Mouse (Mus musculus) hindbrain, embryonic 15.5 days (tissue): ENCODE measurements around the gene Papss1. TPM values are rescaled to one million over a fixed set of nuclear protein-coding genes. Genes with fewer than 3 reads are reported as not detected.
A peak's percentile ranks its signal among the peaks of the same experiment; 100 is the strongest.

ENCODE experiments used
- ATAC-seq: fragments of 200-750 bp; cut with Nextera tagmentation; 2 replicates; pipeline ENCODE4 v1.8.0; 2017; ENCODE audit warnings: low read depth, moderate number of reproducible peaks, moderate TSS enrichment; ENCODE audit not compliant: low FRiP score
- H3K27ac ChIP-seq: fragments of 300-500 bp; sonication (generic); replicated peaks from 2 replicates; pipeline ENCODE4 v1.5.1; 2015; ENCODE audit warnings: mild to moderate bottlenecking, inconsistent platforms
- H3K27me3 ChIP-seq: fragments of 300-500 bp; sonication (generic); 2 replicates; pipeline ENCODE4 v1.6.1; 2015; ENCODE audit warnings: control low read depth, inconsistent platforms
- H3K36me3 ChIP-seq: fragments of 300-500 bp; sonication (generic); 2 replicates; pipeline ENCODE4 v1.6.1; 2015; ENCODE audit warnings: control low read depth, inconsistent platforms
- H3K4me1 ChIP-seq: fragments of 300-500 bp; sonication (generic); replicated peaks from 2 replicates; pipeline ENCODE4 v1.6.1; 2015; ENCODE audit warnings: control low read depth, inconsistent platforms
- H3K4me2 ChIP-seq: fragments of 300-500 bp; sonication (generic); 2 replicates; pipeline ENCODE4 v1.6.1; 2015; ENCODE audit warnings: moderate library complexity, mild to moderate bottlenecking, inconsistent platforms
- H3K4me3 ChIP-seq: fragments of 300-500 bp; sonication (generic); 2 replicates; pipeline ENCODE4 v1.5.1; 2015; ENCODE audit warnings: mild to moderate bottlenecking, inconsistent platforms
- H3K9ac ChIP-seq: fragments of 300-500 bp; sonication (generic); 2 replicates; pipeline ENCODE4 v1.6.1; 2015; ENCODE audit warnings: inconsistent platforms
- H3K9me3 ChIP-seq: fragments of 300-500 bp; sonication (generic); 2 replicates; pipeline ENCODE4 v1.6.1; 2016; ENCODE audit warnings: control low read depth, inconsistent platforms
- WGBS: fragments of 180-500 bp; shearing (Covaris S2); methylation state at CpG from one replicate; pipeline ENCODE4 v1.1.7; 2015; 5-methylcytosine and 5-hydroxymethylcytosine counted together
- polyA plus RNA-seq: library from polyadenylated mRNA; unstranded; fragments of >200 nt; fragmentation: Nextera tagmentation; extraction: Ambion mirVana; gene quantifications from 2 replicates; pipeline ENCODE4 v1.2.1, GENCODE M21; 2015

Gene Papss1
- polyA plus RNA-seq, 1 experiment from 2014 or later, result 123 TPM

- no peak overlapping the region for H3K9ac ChIP-seq
- no peak overlapping the region for H3K27ac ChIP-seq
- 91% methylated on average over 1 of the region's 1 CpGs for WGBS
- H3K36me3 ChIP-seq, result peaks cover 14% of the 10 kb centered on the region
- H3K4me2 ChIP-seq, result no peak overlapping the region
- no peaks in the 10 kb centered on the region for H3K9me3 ChIP-seq
- no peaks in the 10 kb centered on the region for H3K4me1 ChIP-seq
- H3K4me3 ChIP-seq, result no peak overlapping the region
- H3K27me3 ChIP-seq, result no peaks in the 10 kb centered on the region
- no peak for ATAC-seq
Observed at GRCm38 (mm10) chr3:131623208-131623607, 58.6 kb downstream of the Papss1 start.

DNA sequence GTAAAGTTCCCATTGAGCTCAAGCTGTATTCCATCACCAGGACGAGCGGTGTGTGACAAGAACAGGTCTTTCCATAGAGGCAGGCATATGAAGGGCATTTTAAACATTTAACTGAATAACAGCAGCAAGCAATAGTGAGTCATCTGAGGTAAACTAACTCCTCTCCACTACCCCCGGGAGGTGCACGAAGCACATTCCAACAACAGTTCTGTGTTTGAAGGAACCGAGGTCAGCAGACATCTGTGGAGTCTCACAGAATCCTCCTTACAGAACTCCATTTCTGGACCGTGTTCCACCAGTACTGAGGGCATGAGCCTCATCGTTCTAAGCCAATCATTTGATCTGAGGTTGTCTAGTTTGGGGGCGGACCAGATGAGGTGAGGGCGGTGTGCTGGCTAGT lies 59.5 kb downstream of the Papss1 start:
- Histone ChIP-seq H3K36me3 (peaks cover 14% of the 10 kb centered on the region), H3K27me3 (no peaks in the 10 kb centered on the region), H3K4me2 (no peak overlapping the region), H3K4me3 (no peak overlapping the region), H3K27ac (no peak overlapping the region), H3K4me1 (no peaks in the 10 kb centered on the region), H3K9me3 (no peaks in the 10 kb centered on the region), H3K9ac (no peak overlapping the region)
- no peak for ATAC-seq
- 93% methylated on average over 9 of the region's 9 CpGs for WGBS

DNA sequence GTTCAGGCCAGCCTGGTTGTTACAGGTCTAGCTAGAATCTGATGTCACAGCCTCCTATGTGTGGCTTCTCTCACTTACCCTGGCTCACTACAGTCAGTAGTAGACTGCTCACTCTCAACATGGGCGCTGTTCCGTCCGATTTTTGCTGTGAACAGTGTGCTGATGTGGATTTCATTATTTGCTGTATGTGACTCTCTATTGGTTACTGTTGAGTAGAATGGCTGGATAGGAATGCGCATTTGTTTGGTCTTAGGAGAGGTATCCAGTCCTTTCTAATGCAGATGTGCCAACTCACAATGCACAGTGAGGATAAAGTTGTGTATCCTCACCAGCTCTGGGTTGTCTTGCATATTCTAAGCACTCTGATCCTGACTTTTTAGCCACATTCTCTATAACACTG lies 62.9 kb downstream of the Papss1 start:
- 93% methylated on average over 4 of the region's 4 CpGs for WGBS
- Histone ChIP-seq H3K9ac (no peak overlapping the region), H3K27ac (no peak overlapping the region), H3K27me3 (no peaks in the 10 kb centered on the region), H3K36me3 (peaks cover 15% of the 10 kb centered on the region), H3K4me3 (no peak overlapping the region), H3K4me2 (no peak overlapping the region), H3K9me3 (no peaks in the 10 kb centered on the region), H3K4me1 (no peaks in the 10 kb centered on the region)
- ATAC-seq, result no peak

- H3K4me2 ChIP-seq, result no peak overlapping the region
- H3K27ac ChIP-seq, result no peak overlapping the region
- no peak overlapping the region for H3K9ac ChIP-seq
- peaks cover 12% of the 10 kb centered on the region for H3K36me3 ChIP-seq
- WGBS, result 80% methylated on average over 5 of the region's 5 CpGs
- no peaks in the 10 kb centered on the region for H3K27me3 ChIP-seq
- no peak for ATAC-seq
- H3K4me1 ChIP-seq, result no peaks in the 10 kb centered on the region
- H3K4me3 ChIP-seq, result no peak overlapping the region
- no peaks in the 10 kb centered on the region for H3K9me3 ChIP-seq
Observed at GRCm38 (mm10) chr3:131628265-131628664, 63.7 kb downstream of the Papss1 start.

- H3K9ac ChIP-seq, result no peak overlapping the region
- no peaks in the 10 kb centered on the region for H3K27me3 ChIP-seq
- WGBS, result 91% methylated on average over 3 of the region's 3 CpGs
- H3K36me3 ChIP-seq, result peaks cover 14% of the 10 kb centered on the region
- no peak overlapping the region for H3K4me2 ChIP-seq
- H3K9me3 ChIP-seq, result no peaks in the 10 kb centered on the region
- H3K4me3 ChIP-seq, result no peak overlapping the region
- no peak for ATAC-seq
- no peak overlapping the region for H3K27ac ChIP-seq
- H3K4me1 ChIP-seq, result no peaks in the 10 kb centered on the region
Observed at GRCm38 (mm10) chr3:131628931-131629330, 64.4 kb downstream of the Papss1 start.

DNA sequence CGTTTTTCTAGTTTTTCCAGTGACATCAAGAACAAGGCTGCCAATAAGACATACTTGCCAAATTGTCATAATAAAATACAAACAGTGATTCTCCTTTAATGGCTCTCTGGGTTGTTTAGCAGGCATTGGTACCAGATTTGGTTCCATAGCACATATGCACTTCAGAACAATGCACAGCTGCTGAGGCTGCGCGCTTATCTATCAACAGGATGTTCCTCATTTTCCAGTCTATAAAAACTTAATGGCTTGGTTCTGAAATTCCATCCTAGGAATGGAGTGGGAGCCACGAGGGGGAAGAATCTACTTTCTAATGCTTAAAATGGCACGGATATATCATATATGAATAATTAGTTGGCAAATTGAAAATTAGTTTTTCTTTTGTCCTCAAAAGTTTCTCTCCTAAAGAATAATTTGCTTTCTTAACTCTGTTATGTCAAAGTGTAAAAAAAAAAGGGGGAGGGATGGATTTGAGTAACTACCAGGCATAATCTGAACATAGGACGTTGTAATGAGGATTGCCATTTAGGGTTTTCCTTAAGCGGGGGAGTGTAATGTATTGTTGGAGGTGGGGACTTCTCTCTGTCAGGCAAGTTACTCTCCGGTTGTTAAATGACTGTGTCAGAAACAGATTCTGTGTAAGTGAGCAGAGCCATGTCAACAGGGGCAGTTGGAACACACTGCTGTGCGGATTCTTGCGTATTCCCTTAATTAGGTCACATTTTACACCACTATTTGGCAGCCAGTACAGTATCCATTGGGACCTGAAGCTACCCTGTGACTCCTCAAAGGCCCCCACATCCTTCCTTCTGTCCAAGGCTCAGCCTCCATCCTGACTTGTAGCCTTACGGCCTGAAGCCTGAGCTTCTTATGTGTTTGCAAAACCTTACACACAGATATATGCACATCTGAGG lies 66.1 kb downstream of the Papss1 start:
- H3K4me3 ChIP-seq, result no peak overlapping the region
- WGBS, result 77% methylated on average over 11 of the region's 11 CpGs
- ATAC-seq, result peak; percentile 36

GRCm38 (mm10) chr3:131631318-131631870 lies 66.8 kb downstream of the Papss1 start:
- Histone ChIP-seq H3K27me3 (no peaks in the 10 kb centered on the region), H3K36me3 (peaks cover 16% of the 10 kb centered on the region), H3K4me2 (no peak overlapping the region), H3K4me3 (no peak overlapping the region), H3K4me1 (no peaks in the 10 kb centered on the region), H3K9ac (no peak overlapping the region), H3K9me3 (no peaks in the 10 kb centered on the region), H3K27ac (no peak overlapping the region)
- peak; percentile 35; the same call in 1 of the 2 replicates for ATAC-seq
- 77% methylated on average over 16 of the region's 16 CpGs for whole genome bisulfite sequencing

More for the DNA sequence above, 66.1 kb downstream of the Papss1 start:
- Histone ChIP-seq H3K9ac (no peak overlapping the region), H3K9me3 (no peaks in the 10 kb centered on the region), H3K27ac (no peak overlapping the region), H3K4me2 (no peak overlapping the region), H3K36me3 (peaks cover 16% of the 10 kb centered on the region), H3K27me3 (no peaks in the 10 kb centered on the region), H3K4me1 (no peaks in the 10 kb centered on the region)

- H3K9me3 ChIP-seq, result no peaks in the 10 kb centered on the region
- peaks cover 9% of the 10 kb centered on the region for H3K4me1 ChIP-seq
- H3K9ac ChIP-seq, result no peak overlapping the region
- H3K4me2 ChIP-seq, result no peak overlapping the region
- WGBS, result 94% methylated on average over 2 of the region's 2 CpGs
- no peak for ATAC-seq
- peaks cover 14% of the 10 kb centered on the region for H3K36me3 ChIP-seq
- H3K27me3 ChIP-seq, result no peaks in the 10 kb centered on the region
- H3K4me3 ChIP-seq, result no peak overlapping the region
- no peak overlapping the region for H3K27ac ChIP-seq
Observed at GRCm38 (mm10) chr3:131634091-131634490, 69.5 kb downstream of the Papss1 start.

DNA sequence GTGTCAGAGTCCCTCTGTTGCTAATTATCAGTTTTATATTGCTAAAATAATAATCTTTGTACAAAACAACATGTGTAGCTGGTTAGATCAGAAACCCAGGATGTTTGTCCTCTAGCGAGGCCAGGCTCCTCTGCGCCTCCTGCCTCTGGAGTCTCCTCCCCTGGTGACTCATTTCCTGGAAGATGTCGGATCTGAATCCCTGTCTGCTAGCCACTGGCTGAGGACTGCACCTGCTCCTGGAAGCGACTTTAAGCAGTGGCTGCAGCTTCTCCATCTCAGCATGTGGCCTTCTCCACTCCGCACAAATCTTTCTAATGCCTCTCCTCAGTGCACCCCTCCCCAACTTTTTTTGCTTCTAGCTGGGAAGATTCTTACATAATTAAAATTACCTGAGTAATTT lies 71.6 kb downstream of the Papss1 start:
- Histone ChIP-seq H3K4me1 (peaks cover 9% of the 10 kb centered on the region), H3K27ac (no peak overlapping the region), H3K27me3 (no peaks in the 10 kb centered on the region), H3K4me2 (no peak overlapping the region), H3K36me3 (peaks cover 14% of the 10 kb centered on the region), H3K4me3 (no peak overlapping the region), H3K9ac (no peak overlapping the region), H3K9me3 (no peaks in the 10 kb centered on the region)
- ATAC-seq, result no peak
- WGBS, result 48% methylated on average over 5 of the region's 5 CpGs

GRCm38 (mm10) chr3:131637008-131637407 lies 72.4 kb downstream of the Papss1 start:
- no peaks in the 10 kb centered on the region for H3K27me3 ChIP-seq

DNA sequence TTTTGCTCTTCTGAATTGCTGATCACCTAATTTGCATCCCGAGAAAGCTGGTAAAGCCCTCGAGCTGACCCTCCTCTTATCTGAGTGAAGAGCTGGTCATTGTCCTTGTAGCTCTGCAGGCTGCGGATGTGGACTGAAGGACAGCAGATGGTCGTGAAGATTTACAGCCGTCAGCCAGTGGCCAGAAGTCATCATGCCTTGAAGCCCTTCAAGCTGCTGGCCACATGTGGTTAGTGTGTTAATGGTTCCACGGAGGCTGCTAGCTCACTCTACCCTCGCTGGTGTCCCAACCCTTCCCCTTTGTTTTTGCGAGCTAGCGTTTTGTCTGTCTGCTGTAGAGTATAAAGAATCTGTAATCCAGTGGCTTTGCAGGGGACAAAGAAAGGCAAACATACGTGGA lies 73.1 kb downstream of the Papss1 start:
- Histone ChIP-seq H3K4me2 (no peak overlapping the region), H3K27ac (no peak overlapping the region; the same call in 1 of the 2 replicates), H3K27me3 (no peaks in the 10 kb centered on the region), H3K36me3 (peaks cover 8% of the 10 kb centered on the region; the same call in 1 of the 2 replicates), H3K9ac (no peak overlapping the region), H3K4me1 (peaks cover 9% of the 10 kb centered on the region), H3K9me3 (no peaks in the 10 kb centered on the region), H3K4me3 (no peak overlapping the region)
- 13% methylated on average over 10 of the region's 10 CpGs for WGBS
- ATAC-seq, result 0 out of 2 replicates have a peak, but pooled peaks have one; percentile 13

More at GRCm38 (mm10) chr3:131637008-131637407, 72.4 kb downstream of the Papss1 start:
- Histone ChIP-seq H3K4me2 (no peak overlapping the region), H3K9ac (no peak overlapping the region), H3K36me3 (peaks cover 8% of the 10 kb centered on the region), H3K4me1 (peaks cover 9% of the 10 kb centered on the region), H3K27ac (no peak overlapping the region), H3K4me3 (no peak overlapping the region), H3K9me3 (no peaks in the 10 kb centered on the region)
- WGBS, result 85% methylated on average over 3 of the region's 3 CpGs
- ATAC-seq, result peak; percentile 25; the same call in 1 of the 2 replicates

- no peaks in the 10 kb centered on the region for H3K9me3 ChIP-seq
- H3K4me2 ChIP-seq, result no peak overlapping the region
- peaks cover 9% of the 10 kb centered on the region for H3K4me1 ChIP-seq
- no peak overlapping the region for H3K4me3 ChIP-seq
- peaks cover 10% of the 10 kb centered on the region; the same call in 1 of the 2 replicates for H3K36me3 ChIP-seq
- H3K9ac ChIP-seq, result no peak overlapping the region
- ATAC-seq, result no peak
- H3K27ac ChIP-seq, result no peak overlapping the region
- no peaks in the 10 kb centered on the region for H3K27me3 ChIP-seq
- 64% methylated on average over 7 of the region's 7 CpGs for WGBS
Observed at GRCm38 (mm10) chr3:131638216-131638615, 73.6 kb downstream of the Papss1 start.
